Mouse (Mus musculus) midbrain, embryonic 13.5 days (tissue): Measurements from ENCODE around the gene Fa2h. TPM values are rescaled to one million over a fixed set of nuclear protein-coding genes. Genes with fewer than 3 reads are reported as not detected.
"Not testable (repeated sequence)": the region's sequence is repeated elsewhere in the genome, so short reads cannot be mapped to it uniquely, and the experiment has no call there.

ENCODE experiments used
- ATAC-seq: fragments of 200-750 bp; cut with Nextera tagmentation; 2 replicates; pipeline ENCODE4 v1.8.0; 2017; ENCODE audit warnings: mild to moderate bottlenecking, moderate TSS enrichment, moderate library complexity
- H3K27ac ChIP-seq: fragments of 300-500 bp; sonication (generic); 2 replicates; pipeline ENCODE4 v1.5.1; 2015; ENCODE audit warnings: inconsistent platforms, mild to moderate bottlenecking, moderate library complexity
- H3K27me3 ChIP-seq: fragments of 300-500 bp; sonication (generic); 2 replicates; pipeline ENCODE4 v1.6.1; 2015; ENCODE audit warnings: mild to moderate bottlenecking, inconsistent platforms
- H3K36me3 ChIP-seq: fragments of 300-500 bp; sonication (generic); 2 replicates; pipeline ENCODE4 v1.6.1; 2015; ENCODE audit warnings: mild to moderate bottlenecking, inconsistent platforms
- H3K4me1 ChIP-seq: fragments of 300-500 bp; sonication (generic); replicated peaks from 2 replicates; pipeline ENCODE4 v1.6.1; 2015; ENCODE audit warnings: inconsistent platforms
- H3K4me2 ChIP-seq: fragments of 300-500 bp; sonication (generic); replicated peaks from 2 replicates; pipeline ENCODE4 v1.6.1; 2015; ENCODE audit warnings: moderate library complexity, mild to moderate bottlenecking, inconsistent platforms
- H3K4me3 ChIP-seq: fragments of 300-500 bp; sonication (generic); replicated peaks from 2 replicates; pipeline ENCODE4 v1.5.1; 2015; ENCODE audit warnings: mild to moderate bottlenecking, inconsistent platforms
- H3K9ac ChIP-seq: fragments of 300-500 bp; sonication (generic); replicated peaks from 2 replicates; pipeline ENCODE4 v1.6.1; 2015; ENCODE audit warnings: mild to moderate bottlenecking, inconsistent platforms
- H3K9me3 ChIP-seq: fragments of 300-500 bp; sonication (generic); 2 replicates; pipeline ENCODE4 v1.6.1; 2016; ENCODE audit warnings: mild to moderate bottlenecking, inconsistent platforms
- WGBS: fragments of 180-500 bp; shearing (Covaris S2); methylation state at CpG from one replicate; pipeline ENCODE4 v1.1.7; 2015; 5-methylcytosine and 5-hydroxymethylcytosine counted together
- polyA plus RNA-seq: library from polyadenylated mRNA; unstranded; fragments of >200 nt; fragmentation: Nextera tagmentation; extraction: Ambion mirVana; gene quantifications from 2 replicates; pipeline ENCODE4 v1.2.1, GENCODE M21; 2015

Gene Fa2h
- polyA plus RNA-seq, 1 experiment from 2014 or later, result 0.08 TPM

DNA sequence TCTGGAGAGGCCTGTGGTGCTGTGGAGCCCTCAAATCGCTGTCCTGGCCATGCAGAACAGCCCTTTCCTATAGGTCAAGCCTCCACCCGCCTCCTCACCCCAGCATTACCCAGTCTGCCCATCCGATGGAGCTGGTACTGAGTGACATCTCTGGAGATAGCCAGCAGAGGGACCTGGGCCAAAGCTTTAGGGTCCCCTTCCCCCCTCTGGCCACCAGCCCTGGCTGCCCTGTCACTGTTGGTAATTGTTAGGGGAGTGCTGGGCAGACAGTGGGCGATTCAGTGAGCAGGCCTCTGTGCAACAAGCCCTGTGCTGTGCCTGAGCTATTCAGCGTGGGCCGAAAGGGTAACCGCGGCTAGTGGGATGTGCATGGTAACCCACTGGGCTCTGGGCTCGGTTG, 40.1 kb downstream of the Fa2h start:
- Histone ChIP-seq H3K9me3 (no peaks in the 10 kb centered on the region), H3K27me3 (no peaks in the 10 kb centered on the region), H3K4me1 (no peaks in the 10 kb centered on the region), H3K27ac (no peak overlapping the region), H3K36me3 (no peaks in the 10 kb centered on the region), H3K4me3 (no peak overlapping the region), H3K4me2 (no peak overlapping the region), H3K9ac (no peak overlapping the region)
- no peak for ATAC-seq
- 81% methylated on average over 9 of the region's 9 CpGs for WGBS

DNA sequence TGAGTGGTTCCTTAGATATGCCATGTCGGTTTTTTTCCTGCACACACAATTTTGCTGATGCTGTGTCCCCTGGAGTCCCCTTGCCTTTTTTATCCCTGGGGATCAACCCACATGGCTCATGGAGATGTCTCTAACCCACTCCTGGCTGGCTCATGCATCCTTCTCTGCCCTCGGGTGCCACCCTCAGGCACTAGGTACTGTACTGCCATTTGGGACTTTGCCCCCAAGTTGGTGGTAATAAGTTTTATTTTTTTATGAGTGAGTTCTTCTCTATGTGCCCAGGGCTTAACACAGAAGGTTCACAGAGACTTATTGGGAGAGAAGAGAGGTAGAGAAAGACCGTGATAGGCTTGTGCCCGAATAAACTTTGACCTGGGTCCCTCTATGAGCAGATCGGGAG, 41.3 kb downstream of the Fa2h start:
- no peaks in the 10 kb centered on the region for H3K36me3 ChIP-seq
- ATAC-seq, result no peak
- H3K9me3 ChIP-seq, result no peaks in the 10 kb centered on the region
- no peak overlapping the region for H3K4me2 ChIP-seq
- no peaks in the 10 kb centered on the region for H3K4me1 ChIP-seq
- H3K27ac ChIP-seq, result no peak overlapping the region
- H3K27me3 ChIP-seq, result no peaks in the 10 kb centered on the region
- H3K9ac ChIP-seq, result no peak overlapping the region
- WGBS, result 90% methylated on average over 5 of the region's 5 CpGs
- no peak overlapping the region for H3K4me3 ChIP-seq

DNA sequence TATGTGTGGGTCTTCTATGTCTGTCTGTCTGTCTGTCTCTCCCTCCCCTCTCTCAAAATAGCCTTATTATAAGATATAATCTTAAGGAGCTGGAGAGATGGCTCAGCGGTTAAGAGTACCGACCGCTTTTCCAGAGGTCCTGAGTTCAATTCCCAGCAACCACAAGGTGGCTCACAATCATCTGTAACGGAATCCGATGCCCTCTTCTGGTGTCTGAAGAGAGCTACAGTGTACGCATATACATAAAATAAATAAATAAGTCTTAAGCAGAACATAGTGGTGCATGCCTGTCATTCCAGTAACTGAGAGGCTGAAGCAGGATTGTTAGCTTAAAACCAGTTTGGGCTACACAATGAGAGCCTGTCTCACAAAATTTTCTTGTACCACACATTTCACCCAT, 43.0 kb downstream of the Fa2h start:
- 91% methylated on average over 6 of the region's 6 CpGs for WGBS
- ATAC-seq, result no peak
- Histone ChIP-seq H3K4me3 (no peak overlapping the region), H3K9me3 (no peaks in the 10 kb centered on the region), H3K4me1 (no peaks in the 10 kb centered on the region), H3K4me2 (no peak overlapping the region), H3K36me3 (no peaks in the 10 kb centered on the region), H3K27me3 (no peaks in the 10 kb centered on the region), H3K9ac (no peak overlapping the region), H3K27ac (no peak overlapping the region)

DNA sequence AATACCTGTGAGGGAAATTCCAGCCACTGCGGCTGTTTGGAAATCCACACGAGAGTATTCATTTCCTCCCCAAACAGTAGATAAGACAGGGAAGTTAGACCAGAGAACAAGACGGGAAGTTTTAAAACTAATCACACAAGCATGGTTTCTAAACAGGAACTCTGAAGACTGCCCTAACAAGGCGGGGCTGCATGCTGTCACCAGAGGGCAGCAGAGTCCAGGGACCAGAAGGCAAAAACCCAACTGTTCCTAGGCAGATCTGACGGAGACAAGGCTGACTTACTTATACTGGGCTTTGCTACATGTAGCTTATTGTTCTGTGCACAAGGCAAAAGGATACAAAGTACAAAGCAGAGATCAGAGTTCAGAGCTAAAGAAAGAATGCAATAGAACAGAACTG, 50.4 kb downstream of the Fa2h start:
- H3K4me1 ChIP-seq, result no peaks in the 10 kb centered on the region; the same call in 1 of the 2 replicates
- no peak overlapping the region for H3K4me2 ChIP-seq
- no peaks in the 10 kb centered on the region for H3K9me3 ChIP-seq
- peaks cover 23% of the 10 kb centered on the region for H3K27me3 ChIP-seq
- no peak overlapping the region for H3K4me3 ChIP-seq
- H3K9ac ChIP-seq, result no peak overlapping the region
- no peak for ATAC-seq
- no peaks in the 10 kb centered on the region for H3K36me3 ChIP-seq
- no peak overlapping the region for H3K27ac ChIP-seq
- 22% methylated on average over 5 of the region's 5 CpGs for WGBS

DNA sequence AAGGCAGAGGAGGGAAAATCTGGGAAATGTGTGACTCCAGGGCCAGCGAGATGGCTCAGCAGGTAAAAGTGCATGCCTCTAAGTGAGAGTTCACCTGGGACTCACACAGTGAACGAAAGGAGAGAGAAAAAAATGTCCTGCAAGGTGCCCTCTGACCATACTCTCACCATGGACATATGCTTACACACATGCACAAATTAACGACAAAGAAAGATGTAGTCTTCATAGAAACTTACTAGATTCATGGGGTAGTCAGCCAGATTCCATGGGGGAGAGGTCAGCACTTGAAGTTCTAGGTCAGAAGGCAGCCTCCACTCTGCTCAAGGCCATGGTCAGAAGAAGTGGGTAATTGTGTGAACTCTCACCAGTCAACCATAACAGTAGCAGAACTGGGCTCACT, 53.4 kb downstream of the Fa2h start:
- no peak overlapping the region for H3K9ac ChIP-seq
- peaks cover 37% of the 10 kb centered on the region for H3K27me3 ChIP-seq
- no peaks in the 10 kb centered on the region for H3K36me3 ChIP-seq
- WGBS, result 76% methylated on average over 3 of the region's 3 CpGs
- H3K4me2 ChIP-seq, result no peak overlapping the region
- no peaks in the 10 kb centered on the region for H3K9me3 ChIP-seq
- no peak for ATAC-seq
- H3K27ac ChIP-seq, result no peak overlapping the region
- H3K4me1 ChIP-seq, result peaks cover 6% of the 10 kb centered on the region
- no peak overlapping the region for H3K4me3 ChIP-seq

DNA sequence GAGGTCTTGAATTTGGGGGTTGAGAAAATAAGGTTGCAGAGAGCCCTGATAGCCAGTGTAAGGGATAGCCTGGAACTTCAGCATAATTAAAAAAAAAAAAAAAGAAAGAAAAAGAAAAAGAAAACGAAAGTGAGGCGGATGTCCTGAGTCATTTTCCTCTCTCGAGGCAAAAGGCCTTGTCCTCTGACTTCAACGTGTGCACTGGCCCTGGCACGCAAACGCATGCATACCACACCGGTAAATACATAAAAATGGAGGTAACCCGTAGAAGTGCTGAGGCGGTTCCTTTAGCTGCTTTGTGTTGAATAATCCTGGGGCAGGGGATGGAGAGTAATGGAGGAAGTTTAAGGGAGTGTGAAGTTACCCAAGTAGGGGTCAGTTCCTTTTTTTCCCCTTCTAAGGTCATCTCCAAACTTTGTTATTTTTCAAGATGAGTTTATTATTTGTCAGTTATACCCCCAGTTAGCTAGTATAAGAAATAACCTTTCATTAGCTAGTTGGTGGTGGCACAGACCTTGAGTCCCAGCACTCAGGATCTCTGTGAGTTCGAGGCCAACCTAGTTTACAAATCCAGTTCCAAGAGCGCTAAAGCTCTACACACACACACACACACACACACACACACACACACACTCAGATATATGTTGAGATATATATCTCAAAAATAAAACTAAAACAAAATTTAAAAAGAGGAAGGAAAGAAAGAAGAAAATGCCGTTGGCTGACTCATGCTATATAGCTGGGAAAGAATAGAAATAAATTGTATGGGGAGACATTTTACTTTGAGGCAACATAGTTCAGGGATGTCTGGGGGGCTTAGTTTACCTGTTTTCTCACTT, 55.0 kb downstream of the Fa2h start:
- no peak overlapping the region for H3K9ac ChIP-seq
- peak overlapping the region; percentile 40 for H3K4me3 ChIP-seq
- no peaks in the 10 kb centered on the region for H3K36me3 ChIP-seq
- H3K4me2 ChIP-seq, result peak overlapping the region; percentile 71
- H3K27ac ChIP-seq, result no peak overlapping the region
- H3K9me3 ChIP-seq, result no peaks in the 10 kb centered on the region
- 52% methylated on average over 12 of the region's 12 CpGs for WGBS
- peaks cover 37% of the 10 kb centered on the region for H3K27me3 ChIP-seq
- H3K4me1 ChIP-seq, result peaks cover 6% of the 10 kb centered on the region
- ATAC-seq, result no peak

DNA sequence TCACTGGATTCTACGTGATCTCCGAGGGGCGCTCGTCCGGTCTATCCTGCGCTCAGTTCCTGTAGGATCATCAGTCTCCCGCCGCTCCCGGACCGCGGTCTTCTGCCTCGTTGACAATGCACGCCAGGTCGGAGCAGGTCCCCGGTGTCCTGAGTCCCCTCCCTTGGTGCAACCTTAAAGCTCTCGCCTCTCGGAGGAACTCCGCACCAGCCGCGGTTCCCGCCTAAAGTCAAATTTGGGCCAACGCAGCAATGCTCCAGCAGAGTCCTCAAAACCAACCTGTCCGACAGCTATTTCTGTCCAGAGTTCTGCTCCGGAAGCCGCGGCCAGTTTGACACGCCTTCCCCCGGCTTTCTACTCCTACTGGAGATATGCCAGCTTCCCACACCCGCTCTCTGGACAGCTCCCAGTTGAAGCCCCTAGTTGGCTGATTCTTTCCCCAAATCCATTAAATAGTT, 55.7 kb downstream of the Fa2h start, which contains the start of gene Mlkl:
TSS of gene Mlkl (minus strand) at position 288 of the 458 bp plus-strand sequence.
- Histone ChIP-seq H3K4me2 (peak within 1 kb of the TSS; percentile 71), H3K4me3 (peak within 1 kb of the TSS; percentile 40), H3K4me1 (peaks cover 6% of the 10 kb centered on the region), H3K27me3 (peaks cover 37% of the 10 kb centered on the region), H3K9ac (peak within 1 kb of the TSS; percentile 43; the same call in 1 of the 2 replicates), H3K27ac (no peak within 1 kb of the TSS), H3K9me3 (no peaks in the 10 kb centered on the region), H3K36me3 (no peaks in the 10 kb centered on the region)
- ATAC-seq, result no peak
- under 1% methylated on average over 29 of the region's 29 CpGs for WGBS

DNA sequence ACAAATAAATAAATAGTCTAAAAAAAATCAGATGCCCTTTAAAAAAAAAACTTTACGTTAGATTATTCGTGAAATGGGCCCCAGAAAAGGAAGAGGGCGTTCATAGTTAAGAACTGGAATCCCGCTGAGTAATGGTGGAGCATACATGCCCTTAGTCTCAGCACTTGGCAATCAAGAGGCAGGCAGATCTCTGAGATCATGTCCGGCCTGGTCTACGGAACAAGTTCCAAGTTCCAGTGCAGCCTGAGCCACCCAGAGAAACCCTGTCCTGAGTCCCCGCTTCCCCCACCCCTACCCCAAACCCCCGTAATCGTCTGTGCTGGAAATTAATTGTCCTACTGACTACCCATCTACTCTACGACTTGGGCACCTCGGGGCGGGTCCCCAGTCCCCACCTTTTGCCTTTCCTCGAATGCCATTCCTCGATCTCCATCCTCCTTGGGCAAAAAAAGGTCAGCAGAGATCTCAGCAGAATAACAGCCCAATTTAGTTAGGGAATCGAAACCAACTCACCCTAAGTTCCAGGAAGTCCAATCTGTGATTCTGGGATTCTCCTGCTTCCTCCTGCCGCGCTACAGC, 56.2 kb downstream of the Fa2h start:
- H3K4me1 ChIP-seq, result peaks cover 6% of the 10 kb centered on the region
- ATAC-seq, result no peak
- H3K9ac ChIP-seq, result peak overlapping the region; percentile 43; the same call in 1 of the 2 replicates
- H3K36me3 ChIP-seq, result no peaks in the 10 kb centered on the region
- H3K4me3 ChIP-seq, result peak overlapping the region; percentile 40
- 32% methylated on average over 17 of the region's 17 CpGs for WGBS
- H3K9me3 ChIP-seq, result no peaks in the 10 kb centered on the region
- H3K4me2 ChIP-seq, result peak overlapping the region; percentile 71
- no peak overlapping the region for H3K27ac ChIP-seq
- peaks cover 37% of the 10 kb centered on the region for H3K27me3 ChIP-seq

DNA sequence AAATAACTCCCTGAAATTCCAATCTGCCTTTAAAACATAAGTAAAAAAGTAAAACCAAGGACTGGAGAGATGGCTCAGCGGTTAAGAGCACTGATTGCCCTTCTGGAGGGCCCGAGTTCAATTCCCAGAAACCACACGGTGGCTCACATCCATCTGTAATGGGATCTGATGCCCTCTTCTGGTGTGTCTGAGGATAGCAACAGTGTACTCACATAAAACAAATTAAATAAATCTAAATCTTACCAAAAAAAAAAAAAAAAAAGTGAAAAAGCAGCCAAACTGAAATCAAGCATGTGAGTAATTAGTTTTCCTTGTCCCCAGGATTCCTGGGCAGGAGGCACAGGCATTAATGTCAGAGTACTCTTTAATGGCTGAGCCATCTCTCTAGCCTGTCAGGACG, 56.9 kb downstream of the Fa2h start:
- ATAC-seq, result no peak
- Histone ChIP-seq H3K4me2 (no peak overlapping the region), H3K27ac (no peak overlapping the region), H3K36me3 (no peaks in the 10 kb centered on the region), H3K4me3 (no peak overlapping the region), H3K4me1 (peaks cover 6% of the 10 kb centered on the region), H3K9ac (no peak overlapping the region), H3K27me3 (peaks cover 37% of the 10 kb centered on the region), H3K9me3 (no peaks in the 10 kb centered on the region)
- WGBS, result 78% methylated on average over 4 of the region's 4 CpGs

DNA sequence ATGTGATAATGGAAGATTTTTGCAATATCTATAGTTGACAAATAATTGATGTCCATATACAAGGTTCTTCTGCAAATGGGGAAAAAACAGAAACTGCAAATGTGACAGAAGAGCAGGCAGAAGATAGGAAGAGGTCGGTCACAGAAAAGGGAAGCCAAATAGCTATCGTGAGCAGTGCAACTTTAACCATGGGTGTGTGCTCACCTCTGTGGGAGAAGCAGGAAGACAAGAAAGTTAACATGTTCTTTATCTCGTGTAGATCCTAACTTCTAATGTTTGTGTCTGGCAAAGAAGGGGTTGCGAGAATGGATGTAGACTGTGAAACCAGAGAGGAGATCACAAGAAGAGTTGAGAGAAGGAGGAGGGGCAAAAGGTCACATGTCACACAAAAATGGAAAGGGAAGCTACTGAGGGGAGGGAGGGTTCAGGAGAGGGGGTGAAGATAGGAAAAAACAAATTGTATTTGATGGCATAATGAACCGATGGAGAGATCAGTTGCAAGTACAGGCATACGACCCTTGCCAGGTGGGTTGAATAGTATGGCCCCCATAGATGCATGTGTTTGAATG, 68.3 kb downstream of the Fa2h start:
- Histone ChIP-seq H3K9me3 (no peaks in the 10 kb centered on the region), H3K4me3 (no peak overlapping the region), H3K27me3 (no peaks in the 10 kb centered on the region), H3K9ac (no peak overlapping the region), H3K36me3 (no peaks in the 10 kb centered on the region), H3K4me1 (no peaks in the 10 kb centered on the region), H3K4me2 (no peak overlapping the region), H3K27ac (no peak overlapping the region)
- 89% methylated on average over 6 of the region's 6 CpGs for WGBS
- no peak for ATAC-seq

DNA sequence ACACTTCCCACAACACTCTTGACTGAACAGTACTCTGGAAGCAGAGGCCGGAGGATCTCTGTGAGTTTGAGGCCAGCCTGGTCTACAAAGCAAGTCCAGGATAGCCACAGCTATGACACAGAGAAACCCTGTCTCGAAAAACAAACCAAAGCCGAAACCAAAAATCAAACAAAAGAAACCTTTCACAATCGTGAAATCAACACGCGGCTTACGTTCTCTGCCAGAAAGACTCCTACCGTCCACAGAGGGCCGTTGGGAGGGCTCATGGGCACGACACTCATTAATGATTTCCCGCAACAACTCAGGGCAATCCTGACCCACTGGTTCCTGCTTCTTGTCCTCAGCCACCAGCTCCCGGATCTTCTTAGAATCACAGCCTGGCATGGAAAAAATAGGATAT, 78.9 kb downstream of the Fa2h start:
- H3K4me2 ChIP-seq, result no peak overlapping the region
- H3K9ac ChIP-seq, result no peak overlapping the region
- no peak for ATAC-seq
- 87% methylated on average over 12 of the region's 12 CpGs for WGBS
- H3K4me3 ChIP-seq, result no peak overlapping the region
- no peaks in the 10 kb centered on the region for H3K27me3 ChIP-seq
- no peaks in the 10 kb centered on the region for H3K4me1 ChIP-seq
- H3K27ac ChIP-seq, result no peak overlapping the region
- no peaks in the 10 kb centered on the region for H3K9me3 ChIP-seq
- no peaks in the 10 kb centered on the region for H3K36me3 ChIP-seq

DNA sequence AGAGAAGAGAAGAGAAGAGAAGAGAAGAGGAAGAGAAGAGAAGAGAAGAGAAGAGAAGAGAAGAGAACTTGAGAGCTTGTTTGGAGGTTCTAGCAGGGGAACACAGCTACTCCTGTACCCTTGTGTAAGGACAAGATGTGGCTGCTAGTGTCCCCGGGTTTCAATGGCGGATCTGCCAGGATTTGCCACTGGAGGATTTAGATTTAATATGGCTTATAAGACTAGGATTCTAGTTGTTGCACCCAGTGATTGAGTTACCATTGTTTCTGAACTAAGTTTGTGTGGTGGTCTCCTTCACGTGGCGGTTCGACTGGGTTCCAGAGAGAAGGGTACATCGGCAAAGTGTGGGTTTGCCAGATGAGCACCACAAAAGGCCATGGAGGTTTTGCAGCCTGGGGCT, 79.7 kb downstream of the Fa2h start:
- not testable (repeated sequence) for H3K4me3 ChIP-seq, H3K4me1 ChIP-seq, H3K27ac ChIP-seq, H3K9ac ChIP-seq, H3K27me3 ChIP-seq, ATAC-seq, H3K4me2 ChIP-seq, H3K9me3 ChIP-seq, H3K36me3 ChIP-seq
- 91% methylated on average over 6 of the region's 6 CpGs for WGBS
